Mouse (Mus musculus) cerebellum, adult 18-20 months (tissue): ENCODE measurements around the gene Tmprss13.
A peak's percentile ranks its signal among the peaks of the same experiment; 100 is the strongest.

Experiments
- DNase-seq, 2 experiments: peaks; one replicate each; pipeline ENCODE4 v3.0.0; 2021

The Tmprss13 gene

DNA sequence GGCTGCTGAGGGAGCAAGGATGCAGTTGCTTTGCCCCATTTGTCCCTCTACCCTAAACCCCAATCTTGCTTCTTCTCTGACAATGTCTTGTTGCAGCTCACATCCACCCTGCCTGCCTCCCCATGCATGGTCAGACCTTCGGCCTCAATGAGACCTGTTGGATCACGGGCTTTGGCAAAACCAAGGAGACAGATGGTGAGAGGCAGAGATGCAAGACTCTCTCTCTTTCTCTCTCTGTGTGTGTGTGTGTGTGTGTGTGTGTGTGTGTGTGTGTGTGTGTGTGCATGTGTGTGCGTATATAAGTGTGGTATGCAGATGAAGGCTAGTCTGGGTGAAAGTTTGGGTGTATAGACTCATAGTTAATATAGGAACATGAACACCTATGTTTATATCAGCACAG is 24.2 kb downstream of the Tmprss13 start:
- no peak for DNase-seq

DNA sequence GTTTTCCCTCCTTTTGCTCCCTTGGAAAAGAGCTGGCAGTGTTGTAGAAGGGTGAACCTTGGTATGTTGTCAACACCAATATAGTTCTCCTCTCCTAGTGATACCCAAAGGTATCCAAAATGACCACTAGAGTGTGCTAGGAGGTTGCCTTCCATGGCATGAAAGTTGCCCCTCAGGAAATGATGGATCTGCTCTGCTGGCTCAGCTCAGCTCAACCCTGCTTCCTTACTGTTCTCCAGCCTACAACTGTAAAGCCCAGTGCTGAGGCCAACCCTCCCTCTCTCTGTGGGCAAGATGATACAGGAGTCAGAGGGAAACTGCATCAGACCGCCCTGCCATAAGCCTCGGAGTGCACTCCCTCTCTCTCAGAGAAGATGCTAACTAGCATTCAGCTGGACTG is 26.6 kb downstream of the Tmprss13 start:
- peak; percentile 58 to 67 for DNase-seq

DNA sequence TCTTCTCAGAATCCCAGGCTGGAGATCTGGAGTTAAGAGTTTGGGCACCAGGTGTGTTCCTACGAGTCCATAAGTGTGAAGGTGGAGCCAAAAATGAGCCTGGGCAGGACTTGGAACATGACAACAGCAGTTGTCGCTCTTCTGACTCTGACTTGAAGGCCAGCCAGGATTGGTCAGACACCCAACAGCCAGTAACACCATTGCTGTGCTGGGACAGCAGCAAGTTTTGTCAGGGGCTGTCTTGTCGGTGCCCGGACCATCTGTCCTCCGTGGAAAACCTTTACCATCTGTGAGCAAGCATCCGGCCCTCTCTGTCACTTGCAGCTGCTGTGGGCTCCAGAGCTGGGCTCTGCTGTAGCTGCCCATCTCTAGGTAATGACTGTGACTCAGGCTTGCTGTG is 27.4 kb downstream of the Tmprss13 start:
- DNase-seq, result no peak

- no peak for DNase-seq
Observed at GRCm38 (mm10) chr9:45348560-45348959, 29.7 kb downstream of the Tmprss13 start.

DNA sequence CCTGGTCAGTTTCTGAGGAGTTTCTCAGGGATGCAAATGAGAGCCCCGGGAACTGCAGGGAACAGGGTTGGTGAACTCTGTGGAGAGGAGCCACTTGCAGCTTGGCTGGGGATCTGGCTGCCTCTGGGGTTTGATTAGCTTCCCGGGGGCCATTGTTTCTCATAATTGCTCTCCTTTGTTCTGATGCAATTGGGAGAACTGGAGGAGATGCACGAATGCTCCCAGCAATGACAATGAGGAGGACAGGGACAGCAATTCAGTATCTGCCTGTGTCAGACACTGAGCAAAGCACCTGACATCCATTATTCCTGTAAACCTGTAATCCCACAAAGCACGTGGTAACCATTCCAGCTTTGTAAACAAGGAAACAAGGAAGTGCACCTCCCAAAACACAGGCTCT is 30.3 kb downstream of the Tmprss13 start:
- DNase-seq, result no peak

DNA sequence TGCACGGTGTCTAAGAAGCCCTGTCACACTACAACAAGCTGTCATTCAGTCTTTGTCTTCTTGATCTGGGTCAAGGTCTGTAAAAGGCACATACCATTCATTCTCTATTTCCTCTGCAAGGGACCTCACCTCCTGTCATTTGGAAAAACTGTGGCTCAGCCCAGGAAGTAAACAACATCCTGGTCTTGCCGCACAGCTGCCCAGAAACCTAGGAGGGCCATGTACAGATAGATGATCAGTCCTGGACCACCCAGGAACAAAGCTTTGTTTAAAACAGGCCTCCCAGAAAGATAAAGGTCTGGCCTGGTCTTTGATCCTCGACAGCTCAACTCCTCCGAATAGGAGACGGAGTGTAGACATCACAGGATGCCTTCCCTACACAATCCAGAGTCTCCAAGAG is 31.0 kb downstream of the Tmprss13 start:
- DNase-seq, result no peak

- no peak for DNase-seq
Observed at GRCm38 (mm10) chr9:45355192-45355591, 36.3 kb downstream of the Tmprss13 start.

DNA sequence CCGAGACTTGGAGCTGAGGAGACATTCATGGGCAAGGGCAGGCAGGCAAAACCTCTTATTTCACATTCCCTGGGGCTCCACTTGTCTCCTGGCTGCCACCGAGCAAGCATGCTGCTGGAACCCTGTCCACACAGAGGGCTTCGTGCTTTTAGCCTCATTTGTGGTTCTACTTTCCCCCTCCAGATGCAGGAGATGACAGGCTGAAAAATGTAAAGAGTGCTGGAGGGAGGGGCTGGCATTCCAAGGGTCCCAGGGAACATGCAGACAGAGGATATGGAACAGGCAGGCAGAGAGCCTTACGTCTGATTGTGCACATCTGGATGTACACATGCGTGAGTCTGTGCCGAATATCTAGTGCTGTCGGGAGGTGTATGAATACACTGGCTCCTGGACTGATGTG is 39.5 kb downstream of the Tmprss13 start:
- DNase-seq, result no peak

GRCm38 (mm10) chr9:45362051-45362461 is 43.2 kb downstream of the Tmprss13 start:
- peak; percentile 75 for DNase-seq

- peak; percentile 62 to 79 for DNase-seq
Observed at GRCm38 (mm10) chr9:45363639-45364214, 44.8 kb downstream of the Tmprss13 start.

DNA sequence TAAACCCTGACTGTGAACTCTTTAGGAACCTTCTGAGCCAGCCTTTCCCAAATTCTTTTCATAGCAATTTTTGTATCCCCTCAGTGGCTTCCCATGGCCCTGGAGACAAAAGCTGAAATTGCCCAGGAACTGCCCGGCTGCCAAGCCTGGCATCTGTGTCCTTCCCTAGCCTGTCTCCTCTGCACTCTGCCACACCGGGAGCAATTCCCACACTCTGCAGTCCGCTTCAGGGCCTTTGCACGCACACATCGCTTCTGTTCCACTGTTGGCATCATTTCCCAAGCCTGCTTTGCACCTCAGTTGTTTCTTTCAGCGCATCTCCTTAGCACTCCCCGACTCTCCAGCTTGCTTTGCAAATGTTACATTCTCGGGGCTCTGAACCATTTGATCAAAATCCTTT is 48.8 kb downstream of the Tmprss13 start:
- DNase-seq, result no peak

GRCm38 (mm10) chr9:45368341-45368901 is 49.5 kb downstream of the Tmprss13 start:
- DNase-seq, result no peak

DNA sequence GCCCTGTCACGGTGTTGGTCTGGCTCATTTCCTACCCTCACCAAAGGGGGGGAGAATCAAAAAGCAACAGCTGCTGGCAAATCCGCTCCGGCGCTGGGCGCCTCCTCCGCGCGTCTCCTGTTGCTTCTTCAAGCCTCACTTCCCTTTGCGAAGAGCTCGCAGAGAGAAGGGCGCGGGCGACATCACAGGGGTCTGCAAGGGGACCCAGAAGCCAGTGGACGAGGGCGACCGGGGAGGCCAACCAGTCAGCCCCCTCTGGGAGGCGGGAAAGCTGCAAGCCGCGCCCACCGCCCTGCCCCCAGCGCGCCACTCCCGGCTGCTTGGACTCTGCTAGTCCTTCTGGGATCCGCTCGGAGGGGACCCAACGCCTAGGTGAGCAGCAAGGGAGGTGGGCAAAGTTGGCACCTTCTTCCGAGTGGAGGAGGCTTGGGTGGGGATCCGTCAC is 51.2 kb downstream of the Tmprss13 start, which contains the start of gene Fxyd6:
Fxyd6 (plus strand) TSS at position 69 of the 445 bp plus-strand sequence.
- DNase-seq, result peak; percentile 68

DNA sequence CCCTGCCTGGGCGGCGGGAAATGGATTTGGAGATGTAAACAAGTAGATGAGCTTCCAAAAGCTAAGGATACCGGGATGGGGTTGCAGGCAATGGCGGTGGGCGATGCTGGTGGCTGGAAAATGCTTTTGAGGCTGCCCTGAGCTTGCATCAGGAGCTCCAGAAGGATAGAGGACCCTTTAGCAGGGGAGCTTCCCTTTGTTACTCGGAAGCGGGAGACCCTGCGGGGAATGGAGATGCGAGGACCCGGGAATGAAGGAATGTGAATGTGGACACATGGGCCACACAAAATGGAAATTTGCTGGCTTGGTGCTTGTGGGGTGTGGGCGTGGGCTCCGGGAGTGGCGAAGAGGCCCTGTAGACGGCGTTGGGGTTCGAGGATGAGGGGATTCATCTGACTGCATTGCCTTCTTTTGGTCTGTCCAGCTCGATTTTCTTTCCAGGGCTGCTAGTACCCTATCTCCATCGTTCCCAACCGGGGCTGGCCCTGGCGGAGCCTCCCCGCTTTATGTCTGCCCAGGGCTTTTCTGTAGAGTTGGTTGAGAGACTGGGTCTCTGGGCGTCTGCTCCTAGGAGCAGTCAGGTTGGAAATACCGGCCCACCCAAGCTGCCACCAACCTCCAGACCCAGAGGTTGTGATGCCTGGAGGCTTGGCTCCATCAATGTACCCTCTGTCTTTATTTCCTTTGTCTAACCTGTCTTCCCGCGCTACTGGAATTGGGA is 51.9 kb downstream of the Tmprss13 start:
- DNase-seq, result no peak

DNA sequence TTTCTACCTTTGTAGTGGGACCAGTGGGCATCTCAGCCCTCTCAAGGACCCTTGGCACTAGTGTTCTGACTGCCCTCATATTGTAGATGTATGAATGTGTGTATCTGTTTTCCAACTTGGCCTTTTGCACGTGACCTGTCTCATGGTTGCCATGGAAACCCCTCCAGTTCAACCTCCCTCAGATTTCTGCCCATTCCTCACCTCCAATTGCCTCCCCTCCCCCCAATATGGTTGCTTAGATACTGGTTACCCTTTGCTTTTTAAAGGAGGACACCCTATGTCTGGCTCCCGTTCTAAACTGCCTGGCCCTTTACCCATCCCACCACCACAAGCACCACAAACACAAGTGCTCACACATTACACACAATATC is 52.4 kb downstream of the Tmprss13 start:
- no peak for DNase-seq

DNA sequence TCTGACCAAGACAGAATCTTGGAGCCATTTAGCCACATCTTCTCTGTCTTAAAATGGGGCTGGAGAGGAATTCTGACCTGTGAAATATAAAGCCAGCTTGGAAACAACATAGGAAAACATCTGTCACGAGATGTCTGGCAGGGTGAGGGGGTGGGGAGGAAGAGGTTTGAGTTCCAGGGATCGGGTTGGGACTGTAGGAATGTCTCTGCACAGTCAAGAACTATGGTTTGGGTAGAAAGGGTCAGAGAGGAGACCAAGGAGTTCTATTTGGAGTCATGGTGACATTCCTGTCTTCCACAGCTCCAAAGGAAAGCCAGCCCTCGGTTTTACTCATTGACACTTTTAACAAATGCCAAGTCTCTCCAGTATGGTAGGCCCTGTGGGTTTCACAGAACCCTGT is 55.0 kb downstream of the Tmprss13 start:
- DNase-seq, result no peak

GRCm38 (mm10) chr9:45374988-45375502 is 56.1 kb downstream of the Tmprss13 start:
- DNase-seq, result no peak

- DNase-seq, result no peak
Observed at GRCm38 (mm10) chr9:45376427-45376826, 57.5 kb downstream of the Tmprss13 start.

GRCm38 (mm10) chr9:45376883-45377282 is 58.0 kb downstream of the Tmprss13 start:
- DNase-seq, result peak; percentile 62 to 73

- peak; percentile 67 to 79 for DNase-seq
Observed at GRCm38 (mm10) chr9:45380411-45381251, 61.7 kb downstream of the Tmprss13 start.

GRCm38 (mm10) chr9:45382336-45382735 is 63.4 kb downstream of the Tmprss13 start:
- DNase-seq, result peak in 1 of 2 experiments; percentile 45

- DNase-seq, result no peak
Observed at GRCm38 (mm10) chr9:45382834-45383233, 63.9 kb downstream of the Tmprss13 start.

DNA sequence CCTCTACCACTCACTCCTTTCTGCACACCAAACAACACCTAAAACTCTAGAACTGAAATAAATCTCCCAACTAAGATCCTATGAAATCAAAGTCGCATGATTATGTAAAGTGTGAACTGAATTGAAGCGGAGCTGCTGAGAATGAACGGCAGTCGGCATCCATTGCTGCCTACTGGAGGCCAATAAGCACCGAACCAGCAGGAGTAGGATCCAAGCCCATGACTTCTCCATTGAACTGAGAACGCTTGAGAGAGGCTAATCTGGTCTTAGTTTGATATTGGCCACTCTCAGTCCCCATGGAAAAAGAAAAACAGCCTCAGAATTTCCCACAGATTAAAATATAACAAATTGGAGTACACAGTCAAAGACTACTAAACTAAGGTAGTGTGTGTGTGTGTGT is 65.0 kb downstream of the Tmprss13 start:
- no peak for DNase-seq
